Mouse (Mus musculus) embryonic facial prominence, embryonic 15.5 days (tissue): ENCODE results near the gene Gm19965. TPM values are rescaled to one million over a fixed set of nuclear protein-coding genes. Genes with fewer than 3 reads are reported as not detected.

Experiments used
- ATAC-seq: fragments of 200-750 bp; cut with Nextera tagmentation; 2 replicates; pipeline ENCODE4 v1.8.0; 2017; ENCODE audit warnings: low read depth, moderate TSS enrichment; ENCODE audit not compliant: insufficient number of reproducible peaks, low FRiP score, low TSS enrichment
- H3K27ac ChIP-seq: fragments of 300-500 bp; sonication (generic); replicated peaks from 2 replicates; pipeline ENCODE4 v1.5.1; 2015; ENCODE audit warnings: mild to moderate bottlenecking, inconsistent platforms
- H3K27me3 ChIP-seq: fragments of 300-500 bp; sonication (generic); 2 replicates; pipeline ENCODE4 v1.6.1; 2015; ENCODE audit warnings: inconsistent platforms
- H3K36me3 ChIP-seq: fragments of 300-500 bp; sonication (generic); 2 replicates; pipeline ENCODE4 v1.6.1; 2015; ENCODE audit warnings: mild to moderate bottlenecking, inconsistent platforms
- H3K4me1 ChIP-seq: fragments of 300-500 bp; sonication (generic); 2 replicates; pipeline ENCODE4 v1.6.1; 2015; ENCODE audit warnings: inconsistent platforms
- H3K4me2 ChIP-seq: fragments of 300-500 bp; sonication (generic); replicated peaks from 2 replicates; pipeline ENCODE4 v1.6.1; 2015; ENCODE audit warnings: mild to moderate bottlenecking, inconsistent platforms
- H3K4me3 ChIP-seq: fragments of 300-500 bp; sonication (generic); replicated peaks from 2 replicates; pipeline ENCODE4 v1.5.1; 2015; ENCODE audit warnings: mild to moderate bottlenecking, inconsistent platforms
- H3K9ac ChIP-seq: fragments of 300-500 bp; sonication (generic); 2 replicates; pipeline ENCODE4 v1.6.1; 2015; ENCODE audit warnings: inconsistent platforms
- H3K9me3 ChIP-seq: fragments of 300-500 bp; sonication (generic); replicated peaks from 2 replicates; pipeline ENCODE4 v1.6.1; 2016; ENCODE audit warnings: inconsistent platforms
- WGBS: fragments of 180-500 bp; shearing (Covaris S2); methylation state at CpG from one replicate; pipeline ENCODE4 v1.1.7; 2015; 5-methylcytosine and 5-hydroxymethylcytosine counted together
- polyA plus RNA-seq: library from polyadenylated mRNA; unstranded; fragments of >200 nt; fragmentation: Nextera tagmentation; extraction: Ambion mirVana; gene quantifications from 2 replicates; pipeline ENCODE4 v1.2.1, GENCODE M21; 2015

Gm19965 gene
- not detected in 2 replicates for polyA plus RNA-seq

- H3K27ac ChIP-seq: no peak within 1 kb of the TSS
- no peaks in the 10 kb centered on the region for H3K36me3 ChIP-seq
- no peaks in the 10 kb centered on the region for H3K4me1 ChIP-seq
- H3K9ac ChIP-seq: no peak within 1 kb of the TSS
- WGBS: 73% methylated on average over 3 of the region's 3 CpGs
- no peak within 1 kb of the TSS for H3K4me2 ChIP-seq
- no peaks in the 10 kb centered on the region for H3K27me3 ChIP-seq
- H3K4me3 ChIP-seq: no peak within 1 kb of the TSS
- no peaks in the 10 kb centered on the region for H3K9me3 ChIP-seq
- no peak for ATAC-seq
Observed at GRCm38 (mm10) chr1:116802683-116803082, at the start of gene Gm19965. Gene Gm19965, plus strand, starts transcription at chr1:116802983.

GRCm38 (mm10) chr1:116782471-116782989, 20.3 kb upstream of the Gm19965 start:
- Histone ChIP-seq H3K4me3 (no peak overlapping the region), H3K9me3 (no peaks in the 10 kb centered on the region), H3K27ac (no peak overlapping the region), H3K9ac (no peak overlapping the region), H3K27me3 (no peaks in the 10 kb centered on the region), H3K4me1 (no peaks in the 10 kb centered on the region), H3K36me3 (no peaks in the 10 kb centered on the region), H3K4me2 (no peak overlapping the region)
- ATAC-seq: no peak
- 86% methylated on average over 8 of the region's 8 CpGs for WGBS
